Mouse (Mus musculus): ENCODE measurements around the gene Raly. TPM values are rescaled to one million over a fixed set of nuclear protein-coding genes. Genes with fewer than 3 reads are reported as not detected.

Gene Raly
- polyA plus RNA-seq, 1 experiment from 2014 or later, result 12.1 TPM

- 85% methylated on average over 2 of the region's 2 CpGs for WGBS (ENCODE audit: insufficient replicate concordance)
These were observed 45.6 kb downstream of the Raly start for GRCm38 (mm10) chr2:154836537-154836936.

DNA sequence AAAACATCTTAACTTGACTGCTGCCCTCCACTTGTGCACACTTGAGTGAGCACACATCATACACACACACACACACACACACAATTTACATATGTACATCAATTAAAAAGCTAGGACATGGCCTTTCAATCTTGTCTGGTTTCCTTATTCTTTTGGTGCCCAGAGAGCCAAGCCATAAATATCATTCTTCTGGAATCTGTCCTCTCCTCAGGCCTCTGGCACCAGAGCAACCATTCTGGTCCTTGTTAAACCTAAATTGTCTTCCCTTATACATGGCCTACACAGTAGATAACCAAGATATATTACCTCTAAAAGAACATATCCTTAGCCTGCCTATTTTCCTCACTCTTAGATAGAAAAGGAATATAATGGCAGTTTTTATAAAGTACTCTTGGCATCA, 57.2 kb downstream of the Raly start:
- Histone ChIP-seq H3K9me3 (ENCODE audit: low read length) (no peaks in the 10 kb centered on the region), H3K36me3 (replicated peaks; ENCODE audit: insufficient read depth, low read length) (peaks cover 28% of the 10 kb centered on the region), H3K9ac (replicated peaks) (no peak overlapping the region), H3K4me1 (ENCODE audit: insufficient read depth) (no peaks in the 10 kb centered on the region), H3K4me2 (ENCODE audit: low read depth, low read length) (no peak overlapping the region), H3K27ac (ENCODE audit: low read depth) (no peak overlapping the region), H3K27me3 (ENCODE audit: insufficient read depth, low read length) (no peaks in the 10 kb centered on the region), H3K4me3 (ENCODE audit: low read depth, low read length) (no peak overlapping the region)
- TF ChIP-seq CTCF (IDR thresholded peaks at IDR 0.05; ENCODE audit: low read depth), result no peak
- no peak for TF ChIP-seq EP300 (IDR thresholded peaks at IDR 0.05; ENCODE audit: low read depth)
- ATAC-seq (no peak), DNase-seq (no peak)

More at GRCm38 (mm10) chr2:154836537-154836936, 45.6 kb downstream of the Raly start:
- no peaks in the 10 kb centered on the region for H3K9me3 ChIP-seq (ENCODE audit: low read length)
- no peak overlapping the region for H3K4me2 ChIP-seq (ENCODE audit: low read depth, low read length)
- no peak overlapping the region for H3K4me3 ChIP-seq (ENCODE audit: low read depth, low read length)
- no peak for ATAC-seq
- no peak overlapping the region for H3K9ac ChIP-seq (replicated peaks)
- peaks cover 6% of the 10 kb centered on the region; the same call in 1 of the 2 replicates for H3K4me1 ChIP-seq (ENCODE audit: insufficient read depth)
- H3K36me3 ChIP-seq (replicated peaks; ENCODE audit: insufficient read depth, low read length), result peaks cover 4% of the 10 kb centered on the region; the same call in 1 of the 2 replicates
- H3K27me3 ChIP-seq (ENCODE audit: insufficient read depth, low read length), result no peaks in the 10 kb centered on the region
- TF ChIP-seq CTCF (IDR thresholded peaks at IDR 0.05; ENCODE audit: low read depth) (no peak), EP300 (IDR thresholded peaks at IDR 0.05; ENCODE audit: low read depth) (no peak)
- no peak for DNase-seq
- H3K27ac ChIP-seq (ENCODE audit: low read depth), result no peak overlapping the region

GRCm38 (mm10) chr2:154855383-154855782, 64.5 kb downstream of the Raly start:
- no peak overlapping the region for H3K9ac ChIP-seq (replicated peaks)
- no peaks in the 10 kb centered on the region for H3K9me3 ChIP-seq (ENCODE audit: low read length)
- 93% methylated on average over 1 of the region's 1 CpGs for WGBS (ENCODE audit: insufficient replicate concordance)
- TF ChIP-seq CTCF (IDR thresholded peaks at IDR 0.05; ENCODE audit: low read depth) (peak; percentile 73), EP300 (IDR thresholded peaks at IDR 0.05; ENCODE audit: low read depth) (no peak)
- no peaks in the 10 kb centered on the region for H3K4me1 ChIP-seq (ENCODE audit: insufficient read depth)
- no peak overlapping the region for H3K4me2 ChIP-seq (ENCODE audit: low read depth, low read length)
- no peak overlapping the region for H3K4me3 ChIP-seq (ENCODE audit: low read depth, low read length)
- peaks cover 40% of the 10 kb centered on the region for H3K36me3 ChIP-seq (replicated peaks; ENCODE audit: insufficient read depth, low read length)
- no peak for ATAC-seq
- H3K27ac ChIP-seq (ENCODE audit: low read depth), result no peak overlapping the region
- no peaks in the 10 kb centered on the region for H3K27me3 ChIP-seq (ENCODE audit: insufficient read depth, low read length)
- peak; percentile 56 for DNase-seq

DNA sequence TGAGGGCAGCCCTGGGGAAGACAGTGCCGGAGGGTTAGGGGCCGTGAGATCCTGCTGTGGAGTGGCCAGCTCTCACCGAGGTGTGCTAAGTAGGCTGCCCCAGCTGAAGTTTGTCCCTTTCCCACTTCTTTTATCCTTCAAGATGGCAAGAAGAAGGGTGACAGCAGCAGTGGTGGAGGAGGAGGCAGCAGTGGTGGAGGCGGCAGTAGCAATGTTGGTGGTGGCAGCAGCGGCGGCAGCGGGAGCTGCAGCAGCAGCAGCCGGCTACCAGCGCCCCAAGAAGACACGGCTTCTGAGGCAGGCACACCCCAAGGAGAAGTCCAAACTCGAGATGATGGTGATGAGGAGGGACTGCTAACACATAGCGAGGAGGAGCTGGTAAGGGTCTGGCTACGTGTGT, 72.8 kb downstream of the Raly start:
- TF ChIP-seq CTCF (IDR thresholded peaks at IDR 0.05; ENCODE audit: low read depth), result no peak
- TF ChIP-seq EP300 (IDR thresholded peaks at IDR 0.05; ENCODE audit: low read depth), result no peak
- WGBS (ENCODE audit: insufficient replicate concordance), result 92% methylated on average over 13 of the region's 13 CpGs
- H3K4me2 ChIP-seq (ENCODE audit: low read depth, low read length), result no peak overlapping the region
- no peaks in the 10 kb centered on the region for H3K4me1 ChIP-seq (ENCODE audit: insufficient read depth)
- H3K36me3 ChIP-seq (replicated peaks; ENCODE audit: insufficient read depth, low read length), result peaks cover 85% of the 10 kb centered on the region
- H3K9ac ChIP-seq (replicated peaks), result no peak overlapping the region
- no peaks in the 10 kb centered on the region for H3K27me3 ChIP-seq (ENCODE audit: insufficient read depth, low read length)
- ATAC-seq, result no peak
- H3K4me3 ChIP-seq (ENCODE audit: low read depth, low read length), result no peak overlapping the region
- no peaks in the 10 kb centered on the region for H3K9me3 ChIP-seq (ENCODE audit: low read length)
- H3K27ac ChIP-seq (ENCODE audit: low read depth), result no peak overlapping the region
- DNase-seq, result no peak

DNA sequence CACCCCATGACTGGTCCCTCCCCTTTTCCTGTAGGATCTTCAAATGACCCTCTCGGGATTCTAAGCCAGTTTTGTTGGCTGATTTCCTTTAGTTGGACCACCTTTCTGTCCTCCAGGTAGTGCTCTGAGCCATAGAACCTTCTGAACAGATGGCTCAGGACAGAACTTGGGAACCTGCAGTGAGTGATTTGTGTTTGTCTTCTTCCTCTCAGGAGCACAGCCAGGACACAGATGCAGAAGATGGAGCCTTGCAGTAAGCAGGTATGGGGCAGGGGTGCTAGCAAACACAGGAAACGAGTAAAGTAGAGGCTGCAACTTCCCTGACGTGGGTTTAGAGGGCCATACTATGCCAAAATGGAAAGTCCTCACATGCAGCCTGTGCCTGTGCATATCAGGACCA, 74.8 kb downstream of the Raly start:
- ATAC-seq (no peak), DNase-seq (no peak)
- Histone ChIP-seq H3K36me3 (replicated peaks; ENCODE audit: insufficient read depth, low read length) (peaks cover 89% of the 10 kb centered on the region), H3K4me3 (ENCODE audit: low read depth, low read length) (no peak overlapping the region), H3K9me3 (ENCODE audit: low read length) (no peaks in the 10 kb centered on the region), H3K4me2 (ENCODE audit: low read depth, low read length) (no peak overlapping the region), H3K27me3 (ENCODE audit: insufficient read depth, low read length) (no peaks in the 10 kb centered on the region), H3K27ac (ENCODE audit: low read depth) (no peak overlapping the region), H3K4me1 (ENCODE audit: insufficient read depth) (no peaks in the 10 kb centered on the region), H3K9ac (replicated peaks) (no peak overlapping the region)
- TF ChIP-seq EP300 (IDR thresholded peaks at IDR 0.05; ENCODE audit: low read depth), result no peak
- TF ChIP-seq CTCF (IDR thresholded peaks at IDR 0.05; ENCODE audit: low read depth), result no peak
- WGBS (ENCODE audit: insufficient replicate concordance), result 78% methylated on average over 3 of the region's 3 CpGs

DNA sequence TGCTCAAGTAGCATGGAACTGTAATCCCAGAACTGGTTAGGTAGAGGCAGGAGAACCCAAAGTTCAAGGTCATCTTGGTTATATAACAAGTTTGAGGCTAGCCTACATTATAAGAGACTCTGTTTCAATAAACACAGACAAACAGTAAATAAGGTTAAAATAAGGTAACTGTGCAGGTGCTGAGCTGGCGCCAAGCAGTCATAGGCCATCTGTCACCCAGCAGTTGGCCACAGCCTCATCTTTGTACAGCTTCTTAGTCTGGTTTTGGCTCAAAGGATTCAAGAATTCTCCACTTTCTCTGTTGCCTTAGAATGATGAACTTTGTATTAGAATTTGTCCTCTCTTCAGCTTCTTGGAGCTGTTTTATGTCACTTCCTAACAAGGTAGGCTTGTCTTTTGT, 77.2 kb downstream of the Raly start:
- H3K9me3 ChIP-seq (ENCODE audit: low read length), result no peaks in the 10 kb centered on the region
- H3K4me2 ChIP-seq (ENCODE audit: low read depth, low read length), result no peak overlapping the region
- H3K27ac ChIP-seq (ENCODE audit: low read depth), result no peak overlapping the region
- no peaks in the 10 kb centered on the region for H3K4me1 ChIP-seq (ENCODE audit: insufficient read depth)
- no peak for TF ChIP-seq CTCF (IDR thresholded peaks at IDR 0.05; ENCODE audit: low read depth)
- no peak for TF ChIP-seq EP300 (IDR thresholded peaks at IDR 0.05; ENCODE audit: low read depth)
- no peak for ATAC-seq
- H3K9ac ChIP-seq (replicated peaks), result no peak overlapping the region
- no peaks in the 10 kb centered on the region for H3K27me3 ChIP-seq (ENCODE audit: insufficient read depth, low read length)
- no peak for DNase-seq
- 93% methylated on average over 1 of the region's 1 CpGs for WGBS (ENCODE audit: insufficient replicate concordance)
- H3K4me3 ChIP-seq (ENCODE audit: low read depth, low read length), result no peak overlapping the region
- peaks cover 92% of the 10 kb centered on the region for H3K36me3 ChIP-seq (replicated peaks; ENCODE audit: insufficient read depth, low read length)
